Mouse (Mus musculus) liver, adult (tissue): ENCODE results near the gene Cryz.

Source experiments
- GATA4 ChIP-seq: IDR thresholded peaks from 2 replicates; pipeline ENCODE4 v1.6.1; 2014; ENCODE audit warnings: mild to moderate bottlenecking, low read length; ENCODE audit not compliant: insufficient replicate concordance

Cryz gene

GRCm38 (mm10) chr3:154596488-154596933 is at the start of gene Cryz:
Gene Cryz, plus strand, starts transcription at chr3:154596711.
- TF ChIP-seq GATA4 = no peak

GRCm38 (mm10) chr3:154547549-154548426 is 48.7 kb upstream of the Cryz start:
- TF ChIP-seq GATA4 = no peak

- TF ChIP-seq GATA4 = no peak
These were observed 47.6 kb upstream of the Cryz start for GRCm38 (mm10) chr3:154548868-154549301.

GRCm38 (mm10) chr3:154550326-154551034 is 46.0 kb upstream of the Cryz start:
- no peak for TF ChIP-seq GATA4

GRCm38 (mm10) chr3:154551035-154551411 is 45.5 kb upstream of the Cryz start:
- no peak for TF ChIP-seq GATA4

- TF ChIP-seq GATA4 = no peak
These were observed 34.3 kb upstream of the Cryz start for GRCm38 (mm10) chr3:154562192-154562591.

GRCm38 (mm10) chr3:154565437-154565836 is 31.1 kb upstream of the Cryz start:
- TF ChIP-seq GATA4 = no peak

GRCm38 (mm10) chr3:154570029-154570575 is 26.4 kb upstream of the Cryz start:
- no peak for TF ChIP-seq GATA4

- TF ChIP-seq GATA4 = no peak
These were observed 25.7 kb upstream of the Cryz start for GRCm38 (mm10) chr3:154570786-154571185.

- no peak for TF ChIP-seq GATA4
These were observed 24.1 kb upstream of the Cryz start for GRCm38 (mm10) chr3:154572341-154572972.

- TF ChIP-seq GATA4 = no peak
These were observed 22.8 kb upstream of the Cryz start for GRCm38 (mm10) chr3:154573666-154574065.

- TF ChIP-seq GATA4 = no peak
These were observed 18.6 kb upstream of the Cryz start for GRCm38 (mm10) chr3:154577895-154578294.

- no peak for TF ChIP-seq GATA4
These were observed 12.2 kb upstream of the Cryz start for GRCm38 (mm10) chr3:154584351-154584750.

GRCm38 (mm10) chr3:154590971-154591370 is 5.5 kb upstream of the Cryz start:
- TF ChIP-seq GATA4 = no peak

GRCm38 (mm10) chr3:154591621-154592020 is 4.9 kb upstream of the Cryz start:
- no peak for TF ChIP-seq GATA4
